Mouse (Mus musculus) small intestine, adult 2 months (tissue): ENCODE measurements around the gene D430041D05Rik. TPM values are rescaled to one million over a fixed set of nuclear protein-coding genes. Genes with fewer than 3 reads are reported as not detected.

Experiments used
- H3K27ac ChIP-seq: fragments of 200-500 bp; 2 replicates; pipeline ENCODE4 v1.5.1; 2012; ENCODE audit warnings: low read depth, low read length, control low read depth, inconsistent platforms; ENCODE audit not compliant: insufficient read depth
- H3K27me3 ChIP-seq: fragments of 200-500 bp; 2 replicates; pipeline ENCODE4 v1.6.1; 2012; ENCODE audit warnings: mild to moderate bottlenecking, moderate library complexity, low read length, inconsistent platforms; ENCODE audit not compliant: control insufficient read depth, insufficient read depth
- H3K36me3 ChIP-seq: fragments of 200-500 bp; 2 replicates; pipeline ENCODE4 v1.6.1; 2012; ENCODE audit warnings: mild to moderate bottlenecking, low read length, control low read depth, inconsistent platforms; ENCODE audit not compliant: control insufficient read depth, insufficient read depth
- H3K4me1 ChIP-seq: fragments of 200-500 bp; 2 replicates; pipeline ENCODE4 v1.6.1; 2012; ENCODE audit warnings: low read length, inconsistent platforms, mixed read lengths; ENCODE audit not compliant: control insufficient read depth, insufficient read depth, insufficient read length
- H3K4me3 ChIP-seq: fragments of 200-500 bp; 2 replicates; pipeline ENCODE4 v1.5.1; 2012; ENCODE audit warnings: low read depth, mild to moderate bottlenecking, control low read depth, inconsistent platforms, low read length, moderate library complexity
- CTCF ChIP-seq: fragments of 200-500 bp; IDR thresholded peaks from 2 replicates; pipeline ENCODE4 v1.5.1; 2012; ENCODE audit warnings: low read depth, mild to moderate bottlenecking, control low read depth, inconsistent platforms, low read length, moderate library complexity, mixed read lengths; ENCODE audit not compliant: insufficient replicate concordance, insufficient read length; ENCODE audit errors: extremely low read depth
- POLR2A ChIP-seq: fragments of 200-500 bp; IDR thresholded peaks from 2 replicates; pipeline ENCODE4 v1.6.1; 2012; ENCODE audit warnings: low read depth, mild to moderate bottlenecking, control low read depth, inconsistent platforms, low read length, moderate library complexity
- WGBS: fragments of 180-500 bp; shearing (Covaris S2); methylation state at CpG from one replicate; pipeline ENCODE4 v1.1.7; 2018; 5-methylcytosine and 5-hydroxymethylcytosine counted together
- polyA plus RNA-seq: library from polyadenylated mRNA; depleted of rRNA; stranded (reverse); fragments of >200 nt; gene quantifications from 2 replicates; pipeline ENCODE4 v1.2.3, GENCODE M21; 2012

D430041D05Rik gene
- polyA plus RNA-seq, 1 experiment: not detected

DNA sequence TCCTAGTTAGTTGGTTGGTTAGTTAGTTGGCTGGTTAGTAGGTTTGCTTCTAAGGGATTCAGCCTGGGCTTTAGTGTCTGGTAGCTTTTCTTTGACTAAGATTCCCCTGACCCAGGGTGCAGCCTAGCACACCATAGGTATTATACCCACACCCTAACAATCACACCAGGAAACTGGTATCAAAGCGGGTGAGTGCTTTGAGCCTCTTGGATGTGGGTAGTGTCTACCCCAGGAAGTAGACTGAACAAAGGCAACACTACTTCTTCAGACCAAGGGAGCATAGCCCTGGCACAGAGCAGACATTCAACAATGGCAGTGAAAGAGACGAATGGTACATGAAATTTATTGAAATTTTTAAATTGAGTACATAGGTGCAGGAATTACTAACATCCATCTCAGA is 24.9 kb downstream of the D430041D05Rik start:
- 80% methylated on average over 2 of the region's 2 CpGs for WGBS

DNA sequence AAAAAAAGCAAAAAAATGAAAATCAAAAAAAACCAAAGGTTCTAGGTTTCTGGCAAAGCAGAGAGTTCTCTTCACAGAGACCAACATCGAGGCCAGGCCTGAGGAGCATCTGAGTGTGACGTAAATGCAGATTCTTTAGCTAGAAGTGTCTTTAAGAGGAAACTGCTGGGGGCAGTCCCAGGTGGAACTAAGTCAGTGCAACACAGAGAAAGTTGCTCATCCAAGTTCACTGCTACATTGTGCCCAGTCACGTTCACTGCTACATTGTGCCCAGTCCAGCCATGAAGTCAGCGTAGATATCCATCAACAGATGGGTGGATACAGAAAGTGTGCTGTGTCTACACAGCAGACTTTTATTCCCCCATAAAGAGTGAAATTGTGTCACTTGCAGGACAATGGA is 27.2 kb downstream of the D430041D05Rik start:
- WGBS: 85% methylated on average over 4 of the region's 4 CpGs
- no peak overlapping the region for H3K27ac ChIP-seq
- no peaks in the 10 kb centered on the region for H3K36me3 ChIP-seq
- no peaks in the 10 kb centered on the region; the same call in 1 of the 2 replicates for H3K27me3 ChIP-seq
- no peaks in the 10 kb centered on the region for H3K4me1 ChIP-seq
- H3K4me3 ChIP-seq: no peak overlapping the region
- TF ChIP-seq CTCF: no peak
- TF ChIP-seq POLR2A: no peak

More for the DNA sequence above, 24.9 kb downstream of the D430041D05Rik start:
- no peaks in the 10 kb centered on the region for H3K27me3 ChIP-seq
- no peaks in the 10 kb centered on the region for H3K36me3 ChIP-seq
- no peak for TF ChIP-seq CTCF
- TF ChIP-seq POLR2A: no peak
- H3K27ac ChIP-seq: no peak overlapping the region
- H3K4me1 ChIP-seq: no peaks in the 10 kb centered on the region
- H3K4me3 ChIP-seq: no peak overlapping the region

GRCm38 (mm10) chr2:104382813-104383212 is 28.0 kb downstream of the D430041D05Rik start:
- H3K27me3 ChIP-seq: no peaks in the 10 kb centered on the region; the same call in 1 of the 2 replicates
- H3K4me1 ChIP-seq: no peaks in the 10 kb centered on the region; the same call in 1 of the 2 replicates
- no peak for TF ChIP-seq POLR2A
- TF ChIP-seq CTCF: no peak
- H3K4me3 ChIP-seq: no peak overlapping the region
- H3K27ac ChIP-seq: no peak overlapping the region
- 79% methylated on average over 6 of the region's 6 CpGs for WGBS
- no peaks in the 10 kb centered on the region for H3K36me3 ChIP-seq

GRCm38 (mm10) chr2:104379304-104379703 is 31.5 kb downstream of the D430041D05Rik start:
- no peak overlapping the region for H3K4me3 ChIP-seq
- H3K27me3 ChIP-seq: no peaks in the 10 kb centered on the region; the same call in 1 of the 2 replicates
- no peaks in the 10 kb centered on the region for H3K36me3 ChIP-seq
- WGBS: 29% methylated on average over 7 of the region's 7 CpGs
- no peak overlapping the region for H3K27ac ChIP-seq
- H3K4me1 ChIP-seq: no peaks in the 10 kb centered on the region; the same call in 1 of the 2 replicates
- TF ChIP-seq POLR2A (no peak), CTCF (no peak)

- Histone ChIP-seq H3K4me1 (no peaks in the 10 kb centered on the region; the same call in 1 of the 2 replicates), H3K27ac (no peak overlapping the region), H3K27me3 (no peaks in the 10 kb centered on the region; the same call in 1 of the 2 replicates), H3K36me3 (no peaks in the 10 kb centered on the region), H3K4me3 (no peak overlapping the region)
- TF ChIP-seq CTCF (no peak), POLR2A (no peak)
- WGBS: 34% methylated on average over 3 of the region's 3 CpGs
Observed at GRCm38 (mm10) chr2:104378791-104379190, 32.0 kb downstream of the D430041D05Rik start.

DNA sequence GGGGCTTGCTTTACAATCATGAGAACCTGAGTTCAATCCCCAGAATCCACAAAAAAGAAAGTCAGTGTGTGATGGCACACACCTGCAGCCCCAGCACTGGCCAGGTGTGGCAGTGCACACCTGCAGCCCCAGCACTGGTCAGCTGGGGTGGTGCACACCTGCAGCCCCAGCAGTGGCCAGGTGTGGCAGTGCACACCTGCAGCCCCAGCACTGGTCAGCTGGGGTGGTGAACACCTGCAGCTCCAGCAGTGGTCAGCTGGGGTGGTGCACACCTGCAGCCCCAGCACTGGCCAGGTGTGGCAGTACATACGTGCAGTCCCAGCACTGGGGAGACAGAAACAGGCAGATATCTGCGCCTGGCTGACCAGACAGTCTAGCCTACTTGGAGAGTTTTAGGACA is 32.8 kb downstream of the D430041D05Rik start:
- Histone ChIP-seq H3K27me3 (no peaks in the 10 kb centered on the region; the same call in 1 of the 2 replicates), H3K36me3 (no peaks in the 10 kb centered on the region), H3K4me3 (no peak overlapping the region), H3K27ac (no peak overlapping the region), H3K4me1 (no peaks in the 10 kb centered on the region; the same call in 1 of the 2 replicates)
- no peak for TF ChIP-seq POLR2A
- peak; percentile 25; the same call in 1 of the 2 replicates for TF ChIP-seq CTCF
- 37% methylated on average over 2 of the region's 2 CpGs for WGBS

DNA sequence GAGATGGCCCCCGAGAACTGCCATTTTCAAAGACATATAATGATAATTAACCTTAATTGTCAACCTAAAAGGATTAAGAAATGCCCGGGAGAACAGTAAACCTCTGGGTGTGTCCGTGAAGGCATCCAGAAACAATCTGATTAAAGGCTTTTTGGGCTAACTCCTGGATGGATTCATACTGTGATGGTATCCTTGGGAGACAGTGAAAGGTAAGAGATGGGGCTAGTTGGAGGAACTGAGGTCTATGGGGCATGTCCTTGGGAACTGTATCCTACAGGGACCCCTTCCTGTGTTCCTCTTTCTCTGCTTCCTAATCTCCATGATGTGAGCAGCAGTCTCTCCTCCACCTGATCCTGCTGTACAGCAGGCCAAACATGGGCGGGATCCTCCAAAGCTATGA is 38.7 kb downstream of the D430041D05Rik start:
- 78% methylated on average over 4 of the region's 4 CpGs for WGBS
- Histone ChIP-seq H3K4me1 (peaks cover 3% of the 10 kb centered on the region; the same call in 1 of the 2 replicates), H3K27ac (no peak overlapping the region), H3K36me3 (no peaks in the 10 kb centered on the region), H3K4me3 (no peak overlapping the region), H3K27me3 (no peaks in the 10 kb centered on the region; the same call in 1 of the 2 replicates)
- TF ChIP-seq POLR2A: no peak
